Mouse (Mus musculus): Measurements from ENCODE around the gene Junb.

GRCm38 (mm10) chr8:84965731-84966291 is 12.7 kb downstream of the Junb start:
- no peak for TF ChIP-seq CTCF (IDR thresholded peaks at IDR 0.05; ENCODE audit: borderline replicate concordance, control insufficient read depth, extremely low read depth, insufficient read depth, low read length, poor library complexity)
- peak; percentile 55; the same call in 1 of the 2 replicates for TF ChIP-seq POLR2A (IDR thresholded peaks at IDR 0.05; ENCODE audit: control insufficient read depth, extremely low read depth, insufficient read depth, low read length, poor library complexity)

Data from thymus, adult 2 months (tissue).